Mouse (Mus musculus): ENCODE measurements around the gene Arhgap44.

DNA sequence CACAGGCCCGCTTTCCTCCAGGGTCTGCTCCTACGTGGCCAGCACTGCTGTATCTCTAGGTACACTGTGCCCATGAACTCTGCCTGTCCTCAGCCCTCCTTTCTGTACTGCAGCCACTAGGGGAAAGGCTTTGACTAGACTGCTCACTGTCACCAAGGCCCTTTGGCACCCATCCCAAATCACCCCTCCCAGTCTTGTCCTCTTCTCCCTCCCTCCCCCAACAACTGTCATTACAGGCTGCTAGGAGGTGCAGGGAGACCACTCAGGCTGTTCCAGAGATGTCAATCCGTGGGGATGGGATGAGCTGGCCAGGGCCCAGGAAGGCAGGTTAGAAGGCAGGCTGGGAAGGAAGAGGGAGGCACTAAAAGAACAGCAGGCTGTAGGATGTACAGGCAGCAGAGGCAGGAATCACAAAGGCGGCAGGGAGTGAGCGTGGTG is 55.0 kb downstream of the Arhgap44 start:
- peak; percentile 44; the same call in 1 of the 2 replicates for TF ChIP-seq CTCF (IDR thresholded peaks at IDR 0.05; ENCODE audit: borderline replicate concordance, insufficient read depth, low read depth, low read length)
- TF ChIP-seq POLR2A (IDR thresholded peaks at IDR 0.05; ENCODE audit: borderline replicate concordance, insufficient read depth, low read length): no peak
